Mouse (Mus musculus) retina, adult 2 months (tissue): Measurements from ENCODE around the gene Fosb.

Experiments used
- DNase-seq: peaks from one replicate; pipeline ENCODE4 v3.0.0-alpha.2; 2012; ENCODE audit warnings: low read depth, low spot score

Gene Fosb

DNA sequence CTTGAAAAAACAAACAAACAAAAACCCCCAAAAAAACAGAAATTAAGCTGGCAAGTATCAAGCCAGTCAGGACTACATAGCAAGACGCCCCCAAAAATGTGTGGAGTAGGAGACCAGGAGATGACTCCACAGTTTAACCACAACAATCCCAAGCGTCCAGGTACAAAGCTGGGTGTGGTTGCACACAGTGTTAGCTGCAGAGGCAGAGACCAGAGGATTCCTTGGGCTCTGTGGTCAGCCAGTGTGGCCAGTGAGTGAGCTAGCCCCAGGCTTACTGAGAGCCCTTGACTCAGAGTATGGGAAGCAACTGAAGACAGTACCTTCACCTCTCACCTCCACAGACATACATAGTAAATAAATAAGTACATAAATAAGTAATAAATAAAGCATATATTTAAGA, 22.1 kb upstream of the Fosb start:
- no peak for DNase-seq

DNA sequence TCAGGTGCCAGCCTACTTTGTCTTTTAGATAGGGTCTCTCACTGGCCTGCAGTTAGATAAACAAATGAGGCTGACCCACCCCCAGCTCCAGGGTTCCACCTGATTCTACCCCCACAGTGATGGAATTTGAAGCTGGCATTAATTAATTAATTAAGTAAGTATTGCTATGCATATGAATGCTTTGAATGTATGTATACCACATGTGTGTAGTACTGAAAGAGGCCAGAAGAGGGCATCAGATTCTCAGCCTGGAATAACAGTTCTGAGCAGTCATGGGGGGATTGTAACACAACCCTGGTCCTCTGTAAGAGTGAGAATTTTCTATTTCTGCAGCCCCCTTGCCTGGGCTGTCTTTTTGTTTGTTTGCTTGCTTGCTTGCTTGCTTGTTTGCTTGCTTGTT, 18.6 kb upstream of the Fosb start:
- DNase-seq = no peak

DNA sequence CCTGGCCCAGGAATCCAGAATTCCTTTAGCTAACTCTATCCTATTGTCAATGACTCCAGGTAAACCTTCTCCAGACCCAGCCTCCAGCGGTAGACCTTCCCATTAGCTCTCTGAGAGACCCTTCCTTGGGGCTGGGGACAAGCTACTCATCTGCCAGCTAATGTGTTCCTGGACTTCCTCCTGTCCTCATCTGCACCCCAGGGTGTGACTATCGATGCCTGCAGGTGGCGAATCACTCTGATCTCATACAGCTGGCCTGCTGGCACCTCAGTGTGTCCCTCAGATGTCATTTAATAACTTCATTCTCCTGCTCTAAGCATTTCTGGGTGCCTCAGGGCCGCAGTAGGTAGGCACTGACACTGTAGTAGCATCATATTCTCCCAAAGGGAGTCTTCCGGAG, 17.9 kb upstream of the Fosb start:
- no peak for DNase-seq

DNA sequence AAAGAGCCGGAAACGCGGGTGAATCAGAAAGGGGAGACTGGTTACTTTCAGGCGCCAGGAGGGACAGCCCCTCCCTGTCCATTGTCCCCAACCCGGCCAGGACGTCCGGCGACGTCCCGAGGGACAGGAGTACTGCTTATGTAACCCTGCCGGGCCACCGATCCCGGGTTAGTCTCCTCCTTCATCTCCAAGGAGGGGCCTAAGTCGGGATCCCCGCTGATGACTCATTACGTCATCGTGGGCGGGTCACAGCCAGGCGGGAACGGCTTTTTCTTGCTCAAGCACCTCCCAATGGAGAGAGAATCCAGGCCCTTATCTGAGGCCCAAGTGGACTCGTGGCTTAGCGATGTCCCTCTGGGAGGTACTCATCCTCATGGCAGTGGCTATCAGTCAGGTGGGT, 17.3 kb upstream of the Fosb start:
- DNase-seq = peak; percentile 84

GRCm38 (mm10) chr7:19326359-19326758, 16.5 kb upstream of the Fosb start:
- peak; percentile 76 for DNase-seq

GRCm38 (mm10) chr7:19325262-19326199, 15.7 kb upstream of the Fosb start:
- no peak for DNase-seq

DNA sequence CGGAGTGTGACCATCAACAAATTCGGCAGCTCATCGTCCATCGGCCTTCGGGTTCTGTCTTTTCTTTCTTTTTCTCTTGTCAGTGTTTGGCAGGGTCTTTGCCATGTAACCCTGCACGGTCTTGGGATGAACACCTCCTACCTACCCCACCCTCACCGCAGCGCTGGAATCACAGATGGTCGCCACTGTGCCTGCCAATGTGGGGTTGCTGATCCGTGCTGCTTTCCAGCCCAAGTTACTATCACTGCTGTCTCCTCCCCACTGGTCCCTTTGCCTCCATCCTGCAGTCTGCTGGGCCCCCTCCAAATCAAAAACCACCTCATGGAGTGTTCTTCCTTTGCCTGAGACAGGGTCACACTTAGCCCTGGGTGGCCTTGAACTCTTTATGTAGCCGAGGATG, 14.4 kb upstream of the Fosb start:
- no peak for DNase-seq

DNA sequence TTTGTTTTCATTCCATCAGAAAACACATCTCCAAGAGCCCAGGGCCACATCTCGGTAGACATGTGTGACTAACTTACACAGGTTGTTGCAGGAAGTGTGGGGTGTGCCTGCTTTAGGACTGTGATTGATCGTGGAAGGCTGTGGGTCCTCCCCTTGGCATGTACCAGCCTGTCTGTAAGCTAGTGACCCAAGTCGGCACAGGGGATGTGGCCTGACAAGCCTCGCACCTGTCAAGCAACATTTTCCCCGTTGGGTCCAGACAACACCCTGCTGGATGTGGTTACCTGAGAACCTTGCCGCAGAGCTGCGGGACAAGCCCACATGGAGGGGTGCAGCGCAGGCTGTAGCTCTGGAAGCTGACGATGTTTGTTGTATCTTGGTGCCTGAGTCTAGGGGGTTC, 12.6 kb upstream of the Fosb start:
- no peak for DNase-seq

DNA sequence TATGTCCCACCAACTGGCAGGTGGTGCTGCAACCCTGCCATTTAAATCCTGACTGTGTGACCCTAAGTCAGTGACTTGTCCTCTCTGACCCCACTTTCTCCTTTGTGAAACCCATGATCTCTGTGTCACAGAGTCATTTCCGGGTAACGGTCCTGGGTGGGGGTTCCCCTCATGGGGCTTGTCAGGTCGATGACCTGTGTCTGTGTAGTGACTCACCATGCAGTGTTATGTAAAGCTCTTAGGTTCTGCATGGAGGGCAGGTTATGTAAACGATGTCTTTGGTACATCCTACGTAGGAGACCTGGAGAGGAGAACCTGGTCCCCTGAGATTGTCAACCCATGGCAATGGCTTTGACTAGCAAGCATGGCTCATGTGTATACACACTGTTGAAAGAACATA, 11.6 kb upstream of the Fosb start:
- no peak for DNase-seq

- no peak for DNase-seq
These were observed 10.8 kb upstream of the Fosb start for GRCm38 (mm10) chr7:19320637-19321036.

- DNase-seq = peak; percentile 95
These were observed 10.1 kb upstream of the Fosb start for GRCm38 (mm10) chr7:19319906-19320305.

GRCm38 (mm10) chr7:19319458-19319857, 9.6 kb upstream of the Fosb start:
- no peak for DNase-seq

DNA sequence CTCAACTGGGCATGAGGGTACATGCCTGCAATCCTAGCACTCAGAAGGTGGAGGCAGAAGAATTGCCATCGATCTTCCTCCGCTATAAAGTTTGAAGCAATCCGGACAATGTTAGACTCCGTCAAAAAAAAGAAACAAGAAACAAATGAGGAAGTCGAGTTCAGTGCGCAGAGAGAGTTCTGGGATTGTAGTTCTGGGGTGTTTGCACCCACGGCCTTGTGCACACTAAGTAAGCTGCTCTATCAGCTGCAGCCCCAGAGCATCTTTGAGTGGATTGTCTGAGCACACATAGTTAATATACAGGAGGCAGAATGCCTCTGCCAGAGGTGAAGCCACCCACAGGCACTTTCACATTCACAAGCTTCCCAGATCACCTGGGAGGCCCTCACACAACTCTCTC, 8.8 kb upstream of the Fosb start:
- no peak for DNase-seq

- no peak for DNase-seq
These were observed 8.3 kb upstream of the Fosb start for GRCm38 (mm10) chr7:19318201-19318600.

DNA sequence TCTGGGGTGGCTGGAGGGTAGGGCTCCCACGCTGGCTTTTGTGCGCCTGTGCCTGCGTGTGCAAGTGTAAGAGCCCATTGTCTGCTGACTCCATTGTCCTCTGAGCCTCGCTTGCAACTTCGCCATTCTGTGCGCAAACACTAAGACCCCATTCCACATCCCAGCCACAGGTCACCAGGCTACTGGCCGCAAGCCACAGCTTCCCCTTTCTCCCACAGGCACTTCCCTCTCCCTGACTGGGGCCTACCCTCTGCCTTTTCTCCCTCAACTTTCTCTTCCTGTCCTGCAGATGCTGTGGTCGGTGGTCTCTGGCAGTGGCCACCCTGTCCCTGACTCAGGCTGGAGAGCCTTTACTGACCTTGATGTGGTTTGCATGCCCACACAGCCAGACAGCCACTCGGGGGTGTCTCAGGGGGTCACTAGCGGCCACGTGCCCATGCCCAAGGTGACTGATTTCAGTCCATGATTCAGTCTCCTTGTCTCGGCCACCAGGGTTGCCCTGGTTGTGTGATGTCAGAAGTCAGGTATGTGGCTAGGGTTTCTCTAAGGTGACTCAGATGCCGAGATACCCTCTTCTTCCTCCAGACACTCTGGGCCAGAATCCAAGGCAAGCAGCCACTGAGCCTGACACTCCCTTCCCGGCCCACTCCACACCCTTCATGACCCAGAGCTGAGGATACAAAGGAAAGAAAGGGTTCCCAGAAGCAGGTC, 6.8 kb upstream of the Fosb start:
- DNase-seq = no peak

- DNase-seq = no peak
These were observed 4.2 kb upstream of the Fosb start for GRCm38 (mm10) chr7:19314033-19314432.

DNA sequence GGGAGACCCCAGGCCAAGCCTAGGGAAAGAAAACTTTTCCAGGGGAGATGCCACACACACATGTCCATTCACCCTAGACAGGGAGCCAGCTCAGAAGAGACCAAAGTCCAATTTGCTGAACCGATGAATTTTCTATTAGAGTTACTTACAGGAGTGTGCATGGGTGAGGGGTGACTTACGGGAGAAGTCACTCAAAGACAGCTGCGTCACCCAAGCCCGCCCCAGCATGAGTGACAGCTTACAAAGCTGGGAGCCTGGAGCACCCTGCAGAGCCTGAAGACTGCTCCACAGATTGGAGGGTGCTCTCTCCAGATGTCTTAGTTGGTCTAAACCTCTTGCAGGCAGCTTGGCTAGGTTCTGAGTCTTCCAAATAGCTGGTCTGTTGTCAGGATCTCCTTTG, 2.1 kb upstream of the Fosb start:
- DNase-seq = no peak

DNA sequence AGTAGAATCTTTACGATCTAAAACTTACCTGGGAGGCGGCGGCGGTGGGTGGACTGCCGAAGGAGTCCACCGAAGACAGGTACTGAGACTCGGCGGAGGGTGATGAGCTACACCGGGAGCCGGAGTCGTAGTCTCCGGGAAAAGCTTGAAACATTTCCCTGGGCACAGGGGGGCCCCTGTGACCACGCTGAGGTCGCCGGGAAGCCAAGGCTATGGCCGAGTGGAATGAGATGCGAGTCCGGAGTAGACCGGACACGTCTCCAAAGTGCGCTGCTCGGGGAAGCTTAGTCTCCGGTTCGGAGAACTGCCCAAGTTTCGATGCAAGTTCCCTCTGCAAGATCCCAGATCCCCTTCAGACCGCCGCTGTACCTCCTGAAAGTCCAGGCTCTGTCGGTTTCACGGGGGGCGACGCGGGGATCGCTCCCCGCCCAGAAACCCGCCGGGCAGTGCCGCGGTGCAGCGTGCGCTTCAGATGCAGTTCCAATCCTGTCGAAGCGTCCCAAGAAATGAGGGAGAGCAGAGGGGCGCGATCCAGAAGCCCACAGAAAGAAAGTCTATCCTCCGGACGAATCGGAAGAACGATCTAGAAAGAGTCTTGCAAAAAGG, 470 bp downstream of the Fosb start:
- DNase-seq = no peak

- DNase-seq = peak; percentile 85
These were observed 1.2 kb downstream of the Fosb start for GRCm38 (mm10) chr7:19308454-19309277.

DNA sequence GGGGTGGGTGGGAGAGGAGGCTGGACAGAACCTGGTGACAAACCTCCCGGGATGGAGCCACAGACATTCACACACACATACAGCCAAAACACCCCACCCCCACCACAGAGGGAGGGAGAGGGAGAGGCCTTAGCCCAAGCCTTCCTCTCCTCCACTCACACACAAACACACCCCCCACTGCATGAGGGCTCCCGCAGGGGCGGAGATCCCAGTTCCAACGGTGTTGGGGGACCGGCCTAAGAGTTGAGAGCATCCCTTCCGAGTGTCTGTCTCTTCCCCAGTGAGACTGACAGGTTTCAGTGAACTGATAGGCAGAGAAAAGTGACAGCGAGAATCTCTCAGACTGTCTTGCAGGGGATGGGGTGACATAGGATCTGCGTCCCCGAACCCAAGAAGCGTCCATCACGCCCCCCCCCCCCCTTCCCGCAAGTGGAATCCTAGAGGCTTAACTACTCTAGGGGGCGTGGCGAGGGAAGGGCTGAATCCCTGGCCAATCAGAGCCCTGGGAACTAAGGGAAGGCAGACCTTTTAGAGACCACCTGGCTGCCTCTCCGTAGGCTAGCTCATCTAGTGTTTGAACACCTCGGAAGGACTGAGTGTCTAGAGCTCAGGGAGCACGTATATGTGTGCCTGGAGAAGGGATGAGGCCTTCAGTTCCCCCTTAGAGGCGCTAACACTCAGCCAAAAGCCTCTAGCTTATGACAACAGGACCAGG, 2.0 kb downstream of the Fosb start:
- peak; percentile 69 for DNase-seq
